Mouse (Mus musculus) embryonic stem cell, embryonic (primary cell): ENCODE measurements around the gene Dip2c.

Source experiments
- CTCF ChIA-PET, 4 experiments: fragments of 300-600 bp in 2 of 4; fragments of 350-600 bp in 2 of 4; sonication (Branson Sonifier 250); formaldehyde crosslinking; loops; one replicate each; lab custom pipeline; 2022; ENCODE audit warnings: inconsistent platforms in 2 of 4; lab: Charles Lee
- POLR2A ChIA-PET, 4 experiments: fragments of 300-600 bp in 2 of 4; fragments of 350-600 bp in 2 of 4; sonication (Branson Sonifier 250); formaldehyde crosslinking; loops; one replicate each; lab custom pipeline; 2022; ENCODE audit warnings: antibody characterized with exemption in 4 of 4, inconsistent platforms in 1 of 4; lab: Charles Lee

The Dip2c gene

GRCm38 (mm10) chr13:9568852-9569251, 292.5 kb downstream of the Dip2c start:
- ChIA-PET CTCF (no interaction called here), POLR2A (no interaction called here)

- CTCF ChIA-PET: no interaction called here
- POLR2A ChIA-PET: no interaction called here
These were observed 300.4 kb downstream of the Dip2c start for GRCm38 (mm10) chr13:9576686-9577085.

GRCm38 (mm10) chr13:9578456-9578855, 302.1 kb downstream of the Dip2c start:
- CTCF ChIA-PET: no interaction called here
- POLR2A ChIA-PET: interaction anchor here in 1 of 4 experiments (0.7 kb wide), 1 partner anchor 88 kb away, joined by 3 read pairs; no protein-coding TSS in a partner anchor

DNA sequence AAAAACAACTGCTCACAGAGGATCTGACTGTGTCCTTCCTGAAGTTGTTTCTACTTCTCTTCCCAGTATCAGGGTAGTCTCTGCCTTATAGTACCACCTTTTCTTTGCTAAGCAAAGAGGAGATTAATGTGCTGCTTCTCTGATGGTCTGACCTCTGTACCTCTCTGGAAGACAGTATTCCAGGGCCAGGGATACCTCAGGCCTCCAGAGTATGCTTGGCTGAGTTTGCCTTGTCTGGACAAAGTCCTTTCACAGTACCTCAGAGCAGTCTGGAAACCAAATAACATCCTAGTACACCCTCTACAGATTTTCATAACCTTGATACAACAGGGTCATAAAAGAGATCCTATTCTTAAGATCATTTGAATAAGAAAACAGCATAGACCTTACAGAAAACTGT, 305.5 kb downstream of the Dip2c start:
- CTCF ChIA-PET: no interaction called here
- POLR2A ChIA-PET: no interaction called here

DNA sequence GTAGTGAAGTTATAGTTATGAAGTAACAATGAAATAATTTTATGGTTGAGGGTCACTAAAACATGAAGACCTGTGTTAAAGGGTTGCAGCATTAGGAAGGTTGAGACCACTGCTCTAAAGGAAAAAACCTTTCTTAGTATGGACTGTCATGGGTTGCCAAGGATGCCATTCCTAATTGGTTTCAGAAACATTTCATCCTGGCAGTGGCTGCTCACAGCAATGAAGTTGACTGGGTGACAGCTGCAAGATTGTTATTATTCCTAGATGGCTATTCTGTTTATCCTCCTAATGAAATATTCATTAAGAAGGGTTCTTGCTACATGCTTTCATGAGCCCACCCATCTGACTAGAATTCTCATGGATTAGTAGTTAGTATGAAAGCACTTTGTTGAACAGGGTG, 307.3 kb downstream of the Dip2c start:
- POLR2A ChIA-PET: interaction anchor here in 1 of 4 experiments (0.5 to 1.0 kb wide), 2 partner anchors 14 to 36 kb away, joined by 3 read pairs; no protein-coding TSS in a partner anchor
- CTCF ChIA-PET: no interaction called here

- ChIA-PET CTCF (no interaction called here), POLR2A (interaction anchor here in 2 of 4 experiments (0.5 to 0.6 kb wide), 4 partner anchors 21 to 506 kb away, joined by 3 to 4 read pairs (median 3); partner anchors contain the start of gene Larp4b (in 1 of the 2))
These were observed 323.2 kb downstream of the Dip2c start for GRCm38 (mm10) chr13:9599334-9600096.

- ChIA-PET POLR2A (interaction anchor here in 1 of 4 experiments (1.1 to 1.2 kb wide), 2 partner anchors 13 to 57 kb away, joined by 3 to 4 read pairs; no protein-coding TSS in a partner anchor), CTCF (interaction anchor here in 2 of 4 experiments (0.7 to 1.1 kb wide), 3 partner anchors 37 to 407 kb away, joined by 3 to 5 read pairs (median 4); no protein-coding TSS in a partner anchor)
These were observed 325.0 kb downstream of the Dip2c start for GRCm38 (mm10) chr13:9601350-9601749.

- ChIA-PET POLR2A (no interaction called here), CTCF (no interaction called here)
These were observed 334.9 kb downstream of the Dip2c start for GRCm38 (mm10) chr13:9611229-9611628.

GRCm38 (mm10) chr13:9632684-9633083, 356.4 kb downstream of the Dip2c start:
- ChIA-PET CTCF (interaction anchor here in 1 of 4 experiments (0.6 kb wide), 1 partner anchor 438 kb away, joined by 4 read pairs; no protein-coding TSS in a partner anchor), POLR2A (no interaction called here)

- ChIA-PET POLR2A (interaction anchor here in 1 of 4 experiments (1.0 to 1.3 kb wide), 2 partner anchors 88 to 452 kb away, joined by 3 read pairs; no protein-coding TSS in a partner anchor), CTCF (interaction anchor here in 3 of 4 experiments (0.6 to 2.3 kb wide), 15 partner anchors 15 to 454 kb away, joined by 3 to 10 read pairs (median 3); no protein-coding TSS in a partner anchor)
These were observed 359.6 kb downstream of the Dip2c start for GRCm38 (mm10) chr13:9635951-9636350.

DNA sequence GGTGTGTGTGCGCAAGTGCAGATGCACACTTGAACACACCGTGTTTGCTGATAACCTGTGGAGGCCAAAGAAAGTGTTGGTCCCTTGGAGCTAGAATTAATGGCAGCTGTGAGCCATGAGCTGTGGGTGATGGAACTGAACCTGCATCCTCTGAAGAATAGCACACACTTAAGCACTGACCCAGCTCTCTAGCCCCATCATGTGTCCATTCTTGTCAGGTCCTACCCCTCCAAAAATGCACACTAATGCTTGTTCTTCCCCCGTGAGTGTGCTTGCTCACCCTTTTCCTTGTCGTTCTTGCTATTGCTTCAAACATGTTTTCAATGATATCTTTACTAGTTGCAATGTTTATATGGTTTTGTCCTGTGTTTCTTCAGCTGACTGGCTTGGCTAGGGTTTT, 360.2 kb downstream of the Dip2c start:
- POLR2A ChIA-PET: interaction anchor here in 2 of 4 experiments (0.8 to 1.3 kb wide), 5 partner anchors 65 to 456 kb away, joined by 3 read pairs; no protein-coding TSS in a partner anchor
- CTCF ChIA-PET: interaction anchor here (0.6 to 2.3 kb wide), 15 partner anchors 51 to 900 kb away, joined by 3 to 10 read pairs (median 3); no protein-coding TSS in a partner anchor

- ChIA-PET POLR2A (no interaction called here), CTCF (interaction anchor here in 1 of 4 experiments (0.5 to 0.6 kb wide), 2 partner anchors 247 to 655 kb away, joined by 3 read pairs; no protein-coding TSS in a partner anchor)
These were observed 361.6 kb downstream of the Dip2c start for GRCm38 (mm10) chr13:9637949-9638348.

DNA sequence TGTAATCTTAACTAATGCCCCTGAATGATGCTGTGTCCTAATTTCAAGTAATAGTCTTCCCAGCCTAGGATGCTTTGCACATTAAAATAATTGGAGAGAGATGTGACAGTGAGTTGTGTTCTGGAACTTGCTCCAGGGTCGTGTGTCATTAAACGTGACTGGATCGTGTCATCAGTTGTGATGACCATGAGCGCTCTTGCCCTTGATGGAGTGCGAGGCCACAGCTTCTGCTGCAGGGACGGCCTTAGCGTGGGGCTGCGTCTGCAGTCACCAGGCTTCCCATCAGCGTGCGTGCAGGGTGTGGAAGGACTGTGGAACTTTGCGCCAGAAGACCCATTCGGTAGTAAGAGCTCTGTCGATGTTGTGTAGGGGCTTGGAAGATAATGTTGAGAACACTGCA, 372.4 kb downstream of the Dip2c start:
- POLR2A ChIA-PET: no interaction called here
- CTCF ChIA-PET: no interaction called here

- ChIA-PET CTCF (no interaction called here), POLR2A (no interaction called here)
These were observed 373.6 kb downstream of the Dip2c start for GRCm38 (mm10) chr13:9649894-9650293.

- ChIA-PET CTCF (no interaction called here), POLR2A (no interaction called here)
These were observed 374.3 kb downstream of the Dip2c start for GRCm38 (mm10) chr13:9650580-9650979.

DNA sequence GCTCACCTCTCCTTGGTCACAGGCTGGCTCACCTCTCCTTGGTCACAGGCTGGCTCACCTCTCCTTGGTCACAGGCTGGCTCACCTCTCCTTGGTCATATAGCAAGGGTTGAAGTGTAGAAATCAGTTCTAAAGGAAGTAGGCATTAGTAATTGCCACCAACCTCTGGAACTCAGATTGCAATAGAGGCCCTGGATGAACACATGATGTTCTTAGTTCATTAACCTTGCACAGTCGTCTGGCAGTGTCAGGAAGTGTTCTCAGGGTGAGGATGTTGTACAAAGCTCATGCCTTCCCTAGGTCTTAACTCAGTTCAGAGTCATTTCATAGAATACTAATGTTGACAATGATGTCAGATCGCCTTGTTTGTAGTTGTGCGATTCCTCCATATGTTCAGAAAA, 376.7 kb downstream of the Dip2c start:
- CTCF ChIA-PET: interaction anchor here in 2 of 4 experiments (0.5 to 0.7 kb wide), 2 partner anchors 31 to 299 kb away, joined by 3 to 12 read pairs; no protein-coding TSS in a partner anchor
- POLR2A ChIA-PET: no interaction called here

GRCm38 (mm10) chr13:9656613-9657012, 380.3 kb downstream of the Dip2c start:
- POLR2A ChIA-PET: no interaction called here
- CTCF ChIA-PET: no interaction called here

GRCm38 (mm10) chr13:9660711-9661110, 384.4 kb downstream of the Dip2c start:
- CTCF ChIA-PET: no interaction called here

DNA sequence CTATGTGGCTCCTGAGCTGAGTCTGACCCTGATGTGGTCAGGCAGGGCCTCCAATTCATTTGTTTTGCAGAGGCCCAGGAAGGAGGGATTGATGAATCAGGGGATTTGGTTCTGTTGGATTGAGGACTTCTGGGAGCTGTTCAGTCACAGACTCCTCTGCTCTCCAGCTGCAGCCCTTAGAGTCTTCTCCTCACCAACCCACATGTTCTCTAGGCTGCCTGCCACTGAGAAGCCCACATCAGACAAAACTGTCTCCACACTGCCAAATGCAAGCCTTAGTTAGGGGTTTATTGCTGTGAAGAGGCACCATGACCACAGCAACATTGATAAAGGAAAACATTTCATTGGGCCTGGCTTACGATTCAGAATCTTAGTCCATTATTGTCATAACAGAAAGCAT, 387.3 kb downstream of the Dip2c start:
- ChIA-PET CTCF (no interaction called here), POLR2A (interaction anchor here in 1 of 4 experiments (0.6 kb wide), 1 partner anchor 23 kb away, joined by 3 read pairs; no protein-coding TSS in a partner anchor)

More at GRCm38 (mm10) chr13:9660711-9661110, 384.4 kb downstream of the Dip2c start:
- POLR2A ChIA-PET: no interaction called here
